Mouse (Mus musculus) thymus, postnatal 36 days (tissue): ENCODE measurements around the gene Nt5c1a.
"Not testable (repeated sequence)": the region's sequence is repeated elsewhere in the genome, so short reads cannot be mapped to it uniquely, and the experiment has no call there.

Experiments used
- DNase-seq, 2 experiments: peaks; one replicate each; pipeline ENCODE4 v3.0.0; 2022; ENCODE audit warnings: mixed read lengths in 2 of 2

The Nt5c1a gene

GRCm38 (mm10) chr4:123201186-123202093 is at the start of gene Nt5c1a:
TSS of gene Nt5c1a (plus strand) at chr4:123201504.
- no peak for DNase-seq

DNA sequence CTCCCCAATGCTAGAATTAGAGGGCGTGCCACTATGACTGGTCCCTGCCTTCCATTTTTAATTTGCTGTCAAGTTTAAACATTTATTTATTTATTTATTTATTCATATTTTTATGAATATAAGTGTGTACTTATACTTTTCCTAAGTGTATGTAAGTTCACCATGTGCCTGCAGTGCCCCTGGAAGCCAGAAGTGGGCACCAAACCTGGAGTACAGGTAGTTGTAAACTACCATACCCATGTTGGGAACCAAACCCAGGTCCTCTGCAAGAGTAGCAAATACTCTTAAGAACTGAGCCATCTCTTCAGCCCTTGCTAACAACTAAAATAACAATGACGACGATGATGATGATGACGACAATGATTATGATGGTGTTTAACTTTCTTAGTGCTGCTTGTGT is 49.3 kb upstream of the Nt5c1a start:
- no peak for DNase-seq

DNA sequence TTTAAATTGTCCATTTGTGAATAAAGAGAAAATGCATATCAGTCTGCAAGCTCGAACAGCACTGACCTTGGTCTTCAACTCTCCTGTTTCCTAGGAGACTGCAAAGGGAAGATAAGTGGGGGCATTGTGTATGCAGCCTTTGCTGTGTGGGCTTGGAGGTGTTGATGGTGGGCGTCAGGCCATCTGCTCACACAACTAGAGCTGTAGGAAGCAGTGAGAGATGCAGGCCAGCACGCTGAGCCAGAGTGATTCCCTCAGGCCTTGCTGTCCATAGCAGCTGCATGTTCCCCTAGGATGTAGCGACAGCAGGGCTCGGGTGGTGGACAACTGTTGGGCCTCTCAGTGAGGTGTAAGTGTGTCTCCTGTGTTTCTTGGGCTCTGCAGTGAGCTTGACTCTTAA is 48.3 kb upstream of the Nt5c1a start:
- no peak for DNase-seq

DNA sequence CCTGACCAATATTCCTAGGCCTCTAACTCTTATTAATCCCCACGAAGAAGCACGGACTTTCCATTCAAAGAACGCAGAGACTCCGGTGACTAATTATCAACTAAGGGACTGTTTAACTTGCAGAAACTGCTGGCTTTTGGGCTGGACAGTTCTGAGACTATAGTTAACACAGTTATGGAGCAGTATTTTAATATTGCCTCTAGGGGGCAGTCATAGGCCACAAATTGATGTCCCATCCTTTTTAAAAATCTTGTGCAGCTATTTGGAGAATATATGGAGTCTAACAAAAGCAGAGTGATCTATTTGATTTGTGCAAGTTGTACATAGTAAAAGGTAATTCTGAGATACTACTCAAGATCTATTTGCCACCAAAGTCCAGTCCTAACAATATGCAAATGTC is 46.3 kb upstream of the Nt5c1a start:
- no peak for DNase-seq

DNA sequence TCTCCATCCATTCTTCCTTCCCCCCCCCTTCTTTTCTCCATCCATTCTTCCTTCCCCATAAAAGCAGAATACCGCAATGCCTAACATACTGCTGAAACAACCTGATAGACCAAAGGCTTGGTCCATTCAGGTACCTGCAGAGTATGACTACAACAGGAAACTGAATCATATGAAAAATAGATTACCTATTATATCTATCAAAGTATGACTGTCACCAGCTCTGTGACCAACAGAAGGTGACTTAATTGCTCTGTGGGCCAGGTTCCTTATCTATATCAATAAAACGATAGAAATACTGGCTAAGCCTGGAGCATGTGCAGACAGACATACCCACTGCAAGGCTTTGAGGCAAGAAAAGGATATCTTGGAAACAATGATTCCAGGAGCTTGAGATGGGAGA is 45.9 kb upstream of the Nt5c1a start:
- DNase-seq, result no peak

GRCm38 (mm10) chr4:123155840-123156239 is 45.5 kb upstream of the Nt5c1a start:
- DNase-seq, result no peak

GRCm38 (mm10) chr4:123160571-123160970 is 40.7 kb upstream of the Nt5c1a start:
- DNase-seq, result no peak

DNA sequence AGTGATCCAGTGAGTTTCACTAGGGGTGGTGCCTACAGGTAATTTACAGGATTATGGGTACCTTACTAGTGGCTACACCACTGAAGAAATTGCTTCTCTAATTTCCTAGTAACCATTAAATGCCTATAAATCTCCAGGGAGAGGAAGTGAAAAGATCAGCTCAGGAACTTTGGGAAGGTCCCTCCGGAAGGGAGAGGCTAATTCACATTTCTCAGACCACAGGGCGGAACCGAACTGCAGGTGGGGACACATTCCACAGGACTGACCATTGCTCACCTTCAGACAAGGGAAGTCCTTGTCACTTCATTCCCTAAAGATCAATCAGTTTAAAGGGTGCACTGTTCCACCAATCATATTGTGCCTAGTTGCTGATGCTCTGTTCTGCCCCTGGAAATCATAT is 40.1 kb upstream of the Nt5c1a start:
- not testable (repeated sequence) for DNase-seq

- DNase-seq, result no peak
Measured at GRCm38 (mm10) chr4:123162305-123162917, 38.9 kb upstream of the Nt5c1a start.

GRCm38 (mm10) chr4:123164157-123164556 is 37.1 kb upstream of the Nt5c1a start:
- DNase-seq, result no peak

DNA sequence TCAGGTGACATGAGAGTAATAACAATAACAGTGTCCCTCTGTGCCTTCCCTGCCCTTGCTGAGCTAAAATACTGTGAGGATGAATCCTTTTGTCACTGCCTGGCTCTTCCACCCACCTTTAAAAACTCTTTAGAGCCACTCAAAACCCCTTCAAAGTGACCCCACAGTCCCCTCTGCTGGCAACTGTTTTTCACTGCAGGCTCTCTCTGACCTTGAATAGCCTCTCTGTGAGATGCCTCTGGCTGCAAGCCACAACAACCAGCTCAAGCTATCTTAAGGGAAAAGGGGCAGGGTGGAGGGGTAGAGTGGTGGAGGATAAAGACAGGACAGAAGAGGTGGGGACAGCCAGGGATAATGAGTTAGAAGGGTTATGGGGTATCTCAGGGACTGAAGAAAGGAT is 29.5 kb upstream of the Nt5c1a start:
- DNase-seq, result no peak

GRCm38 (mm10) chr4:123182328-123183238 is 18.7 kb upstream of the Nt5c1a start, which contains the start of gene Hpcal4:
TSS of gene Hpcal4 (plus strand) at chr4:123183227.
- no peak for DNase-seq

DNA sequence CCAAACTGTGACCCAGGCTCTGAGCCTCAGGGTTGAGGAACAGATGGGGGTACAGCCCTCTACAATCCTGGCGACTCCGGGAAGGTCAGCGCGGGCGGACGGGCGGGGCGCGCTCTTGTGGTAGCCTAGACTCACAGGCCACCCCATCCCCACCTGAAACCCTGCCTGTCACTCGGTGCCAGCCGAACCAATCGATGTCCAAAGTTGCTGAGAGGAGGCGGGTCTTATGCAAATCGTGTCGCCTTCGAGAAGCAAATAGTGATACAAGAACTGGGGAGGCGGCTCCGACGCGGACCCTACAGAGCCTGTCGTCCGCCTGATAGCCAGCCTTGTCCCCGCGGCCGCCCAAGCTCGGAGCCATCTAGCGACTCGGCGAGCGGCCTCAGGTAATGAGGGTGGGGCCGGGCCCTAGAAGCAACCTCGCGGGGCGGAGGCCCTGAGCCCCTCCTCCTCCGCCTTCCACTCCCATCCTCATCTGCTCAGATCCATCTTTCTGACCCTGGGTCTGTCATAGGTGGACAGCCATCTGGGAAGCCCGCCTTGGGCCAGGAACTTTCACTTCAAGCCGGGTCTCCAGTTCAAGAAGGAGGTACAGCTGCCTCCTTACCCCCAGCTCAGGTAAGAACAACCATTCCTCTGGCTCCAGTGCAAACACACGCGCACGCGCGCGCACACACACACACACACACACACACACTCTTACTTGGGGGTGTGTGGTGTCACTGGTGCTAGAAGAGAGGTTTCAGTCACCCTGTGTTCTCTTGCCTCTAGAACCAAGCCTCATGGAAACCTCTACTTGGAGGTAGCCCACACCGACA is 17.9 kb upstream of the Nt5c1a start:
- DNase-seq, result peak; percentile 29 to 51

- no peak for DNase-seq
Measured at GRCm38 (mm10) chr4:123184816-123185215, 16.5 kb upstream of the Nt5c1a start.

DNA sequence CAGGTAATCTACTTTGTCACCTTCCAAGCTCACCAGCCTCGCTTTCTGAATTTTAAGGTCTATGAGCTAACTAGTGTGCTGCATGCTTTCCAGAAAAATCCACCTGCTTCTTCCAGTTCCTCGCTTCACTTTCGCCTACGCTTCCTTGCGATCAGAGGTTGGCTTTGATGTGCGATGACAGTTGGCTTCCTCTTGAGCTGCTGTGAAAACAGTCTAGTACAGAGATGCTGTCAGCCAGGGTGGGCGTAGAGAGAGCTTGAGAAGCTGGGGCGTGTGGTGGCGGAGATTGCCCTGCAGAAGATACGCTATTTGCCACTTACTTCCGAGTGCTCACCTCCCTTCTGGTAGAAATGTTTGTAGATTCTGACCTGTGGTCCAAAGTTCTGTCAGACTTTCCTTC is 9.0 kb upstream of the Nt5c1a start:
- no peak for DNase-seq

- DNase-seq, result no peak
Measured at GRCm38 (mm10) chr4:123193791-123194190, 7.5 kb upstream of the Nt5c1a start.

- DNase-seq, result no peak
Measured at GRCm38 (mm10) chr4:123196695-123197094, 4.6 kb upstream of the Nt5c1a start.

- peak; percentile 35 to 44 for DNase-seq
Measured at GRCm38 (mm10) chr4:123200771-123201185, 526 bp upstream of the Nt5c1a start.

DNA sequence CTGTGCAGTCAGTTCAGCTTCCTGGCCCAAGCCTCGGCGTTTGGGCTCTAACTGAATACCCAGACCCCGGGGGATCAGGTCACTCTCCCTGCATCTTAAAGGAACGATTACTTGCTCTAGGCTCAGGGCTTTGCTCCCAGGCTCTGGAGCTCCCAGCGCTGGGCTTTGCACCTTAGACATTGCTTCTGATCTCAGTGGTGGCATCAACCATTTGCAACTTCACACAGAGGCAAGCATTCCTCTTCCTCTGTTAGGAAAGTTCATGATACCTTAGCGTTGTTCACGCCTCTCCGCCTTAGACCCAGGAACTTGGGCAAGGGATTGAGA is 753 bp downstream of the Nt5c1a start:
- no peak for DNase-seq

- DNase-seq, result no peak
Measured at GRCm38 (mm10) chr4:123207337-123207736, 6.0 kb downstream of the Nt5c1a start.

DNA sequence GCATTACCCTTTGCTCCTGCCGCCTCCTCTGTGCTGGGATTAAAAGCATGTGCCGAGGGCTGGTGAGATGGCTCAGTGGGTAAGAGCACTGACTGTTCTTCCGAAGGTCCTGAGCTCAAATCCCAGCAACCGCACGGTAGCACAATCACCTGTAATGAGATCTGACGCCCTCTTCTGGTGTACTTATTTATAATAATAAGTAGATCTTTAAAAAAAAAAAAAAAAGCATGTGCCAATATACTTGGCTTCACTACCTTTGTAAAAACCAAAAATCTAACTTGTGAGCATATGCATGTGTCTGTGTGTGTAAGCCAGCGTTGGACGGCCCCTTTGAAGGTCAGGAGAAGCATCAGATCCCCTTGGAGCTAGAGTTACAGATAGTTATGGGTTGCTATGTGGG is 9.7 kb downstream of the Nt5c1a start:
- no peak for DNase-seq

DNA sequence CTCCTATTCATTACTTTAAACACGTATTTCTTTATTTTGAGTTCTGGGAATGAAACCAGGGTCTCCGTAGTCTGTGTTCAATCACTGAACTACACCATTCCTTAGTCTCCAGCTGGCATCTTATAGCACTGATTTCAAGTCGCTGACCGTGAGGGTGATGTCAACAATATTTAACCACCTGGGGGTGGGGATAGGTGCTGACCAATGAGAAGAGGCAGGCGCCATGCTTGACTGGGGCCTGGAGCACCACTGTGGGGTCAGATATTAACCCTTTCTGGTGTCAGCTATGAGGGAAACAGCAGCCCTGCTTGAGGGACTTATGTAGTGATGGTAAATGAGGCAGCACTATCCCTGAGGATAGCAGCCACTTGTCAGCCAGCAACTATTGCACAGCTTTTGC is 10.1 kb downstream of the Nt5c1a start:
- no peak for DNase-seq
